Mouse (Mus musculus): Measurements from ENCODE around the gene Myo5c.

GRCm38 (mm10) chr9:75201506-75201905 is 30.3 kb upstream of the Myo5c start:
- TF ChIP-seq CTCF (IDR thresholded peaks at IDR 0.05; ENCODE audit: insufficient read depth, low read depth, low read length), result no peak
- no peak for TF ChIP-seq POLR2A (IDR thresholded peaks at IDR 0.05; ENCODE audit: insufficient read depth, low read depth, low read length)

All from olfactory bulb, adult 2 months (tissue).